Mouse (Mus musculus): Measurements from ENCODE around the gene Mylk3.

DNA sequence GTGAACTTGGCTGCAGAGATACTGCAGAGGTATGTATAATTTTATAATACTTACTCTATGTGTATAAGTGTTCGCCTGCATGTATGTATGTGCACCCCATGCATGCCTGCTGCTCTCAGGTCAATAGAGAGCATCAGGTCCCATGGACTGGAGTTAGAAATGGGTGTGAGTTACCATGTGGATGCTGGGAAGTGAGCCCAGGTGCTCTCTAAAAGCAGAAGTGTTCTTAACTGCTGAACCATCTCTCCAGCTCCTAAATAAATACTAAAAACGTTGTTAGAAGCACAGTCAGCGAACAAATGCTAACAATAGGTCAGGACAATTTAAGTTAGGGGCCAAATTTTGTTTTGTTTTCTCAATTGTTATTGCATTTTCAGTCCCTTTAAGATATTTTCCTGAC lies 83.2 kb downstream of the Mylk3 start:
- TF ChIP-seq POLR2A (IDR thresholded peaks at IDR 0.05; ENCODE audit: borderline replicate concordance, control insufficient read depth, low read depth, low read length) = no peak
- no peak for TF ChIP-seq CTCF (IDR thresholded peaks at IDR 0.05; ENCODE audit: control insufficient read depth, insufficient read depth, low read length)
